Mouse (Mus musculus) embryonic stem cell, embryonic (primary cell): ENCODE data around the gene Adamtsl4.

Experiments used
- CTCF ChIA-PET, 4 experiments: fragments of 300-600 bp in 2 of 4; fragments of 350-600 bp in 2 of 4; sonication (Branson Sonifier 250); formaldehyde crosslinking; loops; one replicate each; lab custom pipeline; 2022; ENCODE audit warnings: inconsistent platforms in 2 of 4; lab: Charles Lee
- POLR2A ChIA-PET, 4 experiments: fragments of 300-600 bp in 2 of 4; fragments of 350-600 bp in 2 of 4; sonication (Branson Sonifier 250); formaldehyde crosslinking; loops; one replicate each; lab custom pipeline; 2022; ENCODE audit warnings: antibody characterized with exemption in 4 of 4, inconsistent platforms in 1 of 4; lab: Charles Lee

Gene Adamtsl4

GRCm38 (mm10) chr3:95651391-95652203, 36.1 kb downstream of the Adamtsl4 start:
- CTCF ChIA-PET, result interaction anchor here (0.5 to 5.8 kb wide), 28 partner anchors 9 to 436 kb away, joined by 3 to 60 read pairs (median 5); partner anchors contain the start of genes Ensa (in 1 of the 4) and Golph3l (in 1 of the 4)
- POLR2A ChIA-PET, result interaction anchor here (0.6 to 56.4 kb wide), 67 partner anchors 0 to 1895 kb away, joined by 3 to 4534 read pairs (median 4); partner anchors contain the start of genes Ensa (in 4 of the 4), Adamtsl4 (in 3 of the 4), Mcl1 (in 3 of the 4) and Golph3l (in 2 of the 4)

GRCm38 (mm10) chr3:95651033-95651373, 36.7 kb downstream of the Adamtsl4 start:
- CTCF ChIA-PET, result interaction anchor here (0.5 to 5.8 kb wide), 16 partner anchors 11 to 436 kb away, joined by 3 to 60 read pairs (median 6); partner anchors contain the start of gene Ensa (in 1 of the 4)
- POLR2A ChIA-PET, result interaction anchor here (0.7 to 56.4 kb wide), 49 partner anchors 1 to 618 kb away, joined by 3 to 4534 read pairs (median 4); partner anchors contain the start of genes Ensa (in 4 of the 4), Adamtsl4 (in 3 of the 4), Mcl1 (in 3 of the 4) and Golph3l (in 2 of the 4)

GRCm38 (mm10) chr3:95650276-95651032, 37.3 kb downstream of the Adamtsl4 start:
- POLR2A ChIA-PET, result interaction anchor here (0.6 to 56.4 kb wide), 51 partner anchors 1 to 619 kb away, joined by 3 to 4534 read pairs (median 4); partner anchors contain the start of genes Ensa (in 4 of the 4), Adamtsl4 (in 3 of the 4), Mcl1 (in 3 of the 4) and Cers2 (in 2 of the 4)
- CTCF ChIA-PET, result interaction anchor here (0.5 to 5.8 kb wide), 17 partner anchors 11 to 437 kb away, joined by 3 to 60 read pairs (median 5); partner anchors contain the start of gene Ensa (in 1 of the 4)

GRCm38 (mm10) chr3:95648016-95648415, 39.7 kb downstream of the Adamtsl4 start:
- CTCF ChIA-PET, result interaction anchor here in 3 of 4 experiments (0.6 to 2.3 kb wide), 3 partner anchors 20 to 234 kb away, joined by 3 to 7 read pairs (median 3); no protein-coding TSS in a partner anchor

GRCm38 (mm10) chr3:95645313-95646235, 42.1 kb downstream of the Adamtsl4 start:
- ChIA-PET CTCF (interaction anchor here (0.5 to 3.1 kb wide), 13 partner anchors 10 to 573 kb away, joined by 3 to 22 read pairs (median 4); no protein-coding TSS in a partner anchor), POLR2A (interaction anchor here (0.5 to 55.3 kb wide), 40 partner anchors 2 to 802 kb away, joined by 3 to 4534 read pairs (median 4); partner anchors contain the start of genes Ensa (in 3 of the 4), Mcl1 (in 3 of the 4), Adamtsl4 (in 2 of the 4) and Golph3l (in 2 of the 4))

More at GRCm38 (mm10) chr3:95648016-95648415, 39.7 kb downstream of the Adamtsl4 start:
- POLR2A ChIA-PET, result interaction anchor here (0.6 to 55.3 kb wide), 9 partner anchors 1 to 107 kb away, joined by 3 to 4534 read pairs (median 211); partner anchors contain the start of genes Mcl1 (in 3 of the 4), Adamtsl4 (in 2 of the 4) and Ensa (in 2 of the 4)

- ChIA-PET CTCF (interaction anchor here (0.5 to 1.8 kb wide), 6 partner anchors 8 to 40 kb away, joined by 3 to 12 read pairs (median 5); no protein-coding TSS in a partner anchor), POLR2A (interaction anchor here (0.6 to 55.3 kb wide), 13 partner anchors 4 to 327 kb away, joined by 3 to 4534 read pairs (median 5); partner anchors contain the start of genes Adamtsl4 (in 2 of the 4), Ensa (in 2 of the 4), Mcl1 (in 2 of the 4) and Golph3l (in 1 of the 4))
Measured at GRCm38 (mm10) chr3:95643097-95643496, 44.6 kb downstream of the Adamtsl4 start.

GRCm38 (mm10) chr3:95639694-95640093, 48.0 kb downstream of the Adamtsl4 start:
- POLR2A ChIA-PET, result interaction anchor here (0.6 to 55.3 kb wide), 14 partner anchors 8 to 348 kb away, joined by 3 to 4534 read pairs (median 8); partner anchors contain the start of genes Adamtsl4 (in 2 of the 4), Ensa (in 2 of the 4) and Mcl1 (in 2 of the 4)
- CTCF ChIA-PET, result interaction anchor here in 3 of 4 experiments (0.6 to 2.3 kb wide), 9 partner anchors 12 to 63 kb away, joined by 3 to 28 read pairs (median 3); no protein-coding TSS in a partner anchor

GRCm38 (mm10) chr3:95636072-95636471, 51.6 kb downstream of the Adamtsl4 start:
- POLR2A ChIA-PET, result interaction anchor here (0.6 to 55.3 kb wide), 14 partner anchors 7 to 41 kb away, joined by 3 to 4534 read pairs (median 14); partner anchors contain the start of genes Ensa (in 4 of the 4), Adamtsl4 (in 2 of the 4) and Mcl1 (in 2 of the 4)
- CTCF ChIA-PET, result interaction anchor here in 2 of 4 experiments (1.0 to 1.6 kb wide), 5 partner anchors 11 to 40 kb away, joined by 3 to 6 read pairs (median 4); partner anchors contain the start of gene Ensa (in 1 of the 2)

GRCm38 (mm10) chr3:95635636-95636035, 52.1 kb downstream of the Adamtsl4 start:
- CTCF ChIA-PET, result interaction anchor here in 2 of 4 experiments (0.7 to 1.6 kb wide), 5 partner anchors 10 to 41 kb away, joined by 3 to 6 read pairs (median 4); partner anchors contain the start of gene Ensa (in 1 of the 2)
- POLR2A ChIA-PET, result interaction anchor here (0.6 to 55.3 kb wide), 14 partner anchors 8 to 41 kb away, joined by 3 to 4534 read pairs (median 14); partner anchors contain the start of genes Ensa (in 4 of the 4), Adamtsl4 (in 2 of the 4) and Mcl1 (in 2 of the 4)

- POLR2A ChIA-PET, result interaction anchor here (0.5 to 55.3 kb wide), 47 partner anchors 6 to 773 kb away, joined by 3 to 4534 read pairs (median 4); partner anchors contain the start of genes Ensa (in 3 of the 4), Adamtsl4 (in 2 of the 4), Golph3l (in 2 of the 4) and Mcl1 (in 2 of the 4)
- CTCF ChIA-PET, result interaction anchor here (0.5 to 2.1 kb wide), 55 partner anchors 8 to 647 kb away, joined by 3 to 22 read pairs (median 5); partner anchors contain the start of genes Ensa (in 2 of the 4) and Golph3l (in 2 of the 4)
Measured at GRCm38 (mm10) chr3:95632648-95633588, 54.8 kb downstream of the Adamtsl4 start.

GRCm38 (mm10) chr3:95631304-95631703, 56.4 kb downstream of the Adamtsl4 start:
- POLR2A ChIA-PET, result interaction anchor here in 3 of 4 experiments (2.3 to 55.3 kb wide), 4 partner anchors 12 to 46 kb away, joined by 5 to 4534 read pairs (median 2334); partner anchors contain the start of genes Adamtsl4 (in 2 of the 3) and Mcl1 (in 2 of the 3)
- CTCF ChIA-PET, result no interaction called here

- ChIA-PET POLR2A (interaction anchor here in 2 of 4 experiments (14.1 to 55.3 kb wide), 3 partner anchors 13 to 46 kb away, joined by 211 to 4534 read pairs (median 4457); partner anchors contain the start of genes Adamtsl4 (in 2 of the 2) and Mcl1 (in 2 of the 2)), CTCF (no interaction called here)
Measured at GRCm38 (mm10) chr3:95630856-95631255, 56.9 kb downstream of the Adamtsl4 start.

- POLR2A ChIA-PET, result interaction anchor here (0.6 to 55.3 kb wide), 8 partner anchors 9 to 73 kb away, joined by 3 to 4534 read pairs (median 3); partner anchors contain the start of genes Adamtsl4 (in 2 of the 4) and Mcl1 (in 2 of the 4)
- CTCF ChIA-PET, result interaction anchor here in 2 of 4 experiments (0.5 to 1.1 kb wide), 3 partner anchors 14 to 47 kb away, joined by 3 to 5 read pairs (median 3); no protein-coding TSS in a partner anchor
Measured at GRCm38 (mm10) chr3:95629755-95630154, 58.0 kb downstream of the Adamtsl4 start.

- CTCF ChIA-PET, result interaction anchor here in 1 of 4 experiments (0.6 kb wide), 1 partner anchor 43 kb away, joined by 3 read pairs; no protein-coding TSS in a partner anchor
- POLR2A ChIA-PET, result interaction anchor here (0.5 to 55.3 kb wide), 11 partner anchors 7 to 132 kb away, joined by 3 to 4534 read pairs (median 5); partner anchors contain the start of genes Adamtsl4 (in 2 of the 4), Mcl1 (in 2 of the 4) and Hormad1 (in 1 of the 4)
Measured at GRCm38 (mm10) chr3:95627763-95628162, 60.0 kb downstream of the Adamtsl4 start.
